Mouse (Mus musculus) liver, adult 2 months (tissue): ENCODE measurements around the gene Prdx2. TPM values are rescaled to one million over a fixed set of nuclear protein-coding genes. Genes with fewer than 3 reads are reported as not detected.

Experiments used
- DNase-seq: peaks from one replicate; pipeline ENCODE4 v3.0.0-alpha.2; 2011; ENCODE audit warnings: low read depth, low spot score; ENCODE audit errors: extremely low read depth
- H3K27ac ChIP-seq: fragments of 200-500 bp; replicated peaks from 2 replicates; pipeline ENCODE4 v1.5.1; 2012; ENCODE audit warnings: low read depth, mild to moderate bottlenecking, control low read depth, inconsistent platforms, low read length; ENCODE audit not compliant: insufficient read depth
- H3K27me3 ChIP-seq: fragments of 200-500 bp; 2 replicates; pipeline ENCODE4 v1.6.1; 2012; ENCODE audit warnings: mild to moderate bottlenecking, moderate library complexity, low read length, inconsistent platforms; ENCODE audit not compliant: control insufficient read depth, insufficient read depth
- H3K36me3 ChIP-seq: fragments of 200-500 bp; 2 replicates; pipeline ENCODE4 v1.6.1; 2012; ENCODE audit warnings: low read length, inconsistent platforms; ENCODE audit not compliant: control insufficient read depth, insufficient read depth
- H3K4me1 ChIP-seq: fragments of 200-500 bp; 2 replicates; pipeline ENCODE4 v1.6.1; 2011; ENCODE audit warnings: low read length; ENCODE audit not compliant: control insufficient read depth, insufficient read depth
- H3K4me3 ChIP-seq: fragments of 200-500 bp; 2 replicates; pipeline ENCODE4 v1.5.1; 2011; ENCODE audit warnings: low read depth, mild to moderate bottlenecking, control low read depth, low read length, moderate library complexity; ENCODE audit not compliant: insufficient read depth
- H3K79me2 ChIP-seq: fragments of 200-500 bp; 2 replicates; pipeline ENCODE4 v1.6.1; 2012; ENCODE audit warnings: inconsistent platforms, mild to moderate bottlenecking, low read length, moderate library complexity; ENCODE audit not compliant: control insufficient read depth, insufficient read depth
- H3K9ac ChIP-seq: fragments of 200-500 bp; 2 replicates; pipeline ENCODE4 v1.6.1; 2012; ENCODE audit warnings: low read depth, mild to moderate bottlenecking, control low read depth, inconsistent platforms, low read length
- CTCF ChIP-seq: fragments of 200-500 bp; IDR thresholded peaks from 2 replicates; pipeline ENCODE4 v1.5.1; 2011; ENCODE audit warnings: low read depth, low read length, control low read depth
- POLR2A ChIP-seq: fragments of 200-500 bp; IDR thresholded peaks from 2 replicates; pipeline ENCODE4 v1.6.1; 2011; ENCODE audit warnings: low read length, control low read depth; ENCODE audit not compliant: insufficient read depth; ENCODE audit errors: extremely low read depth
- WGBS: fragments of 180-500 bp; shearing (Covaris S2); methylation state at CpG from one replicate; pipeline ENCODE4 v1.1.7; 2018; 5-methylcytosine and 5-hydroxymethylcytosine counted together
- polyA plus RNA-seq: library from polyadenylated mRNA; depleted of rRNA; stranded (reverse); fragments of >200 nt; gene quantifications from 2 replicates; pipeline ENCODE4 v1.2.3, GENCODE M21; 2012
- total RNA-seq: library from RNA; depleted of rRNA; stranded (reverse); fragments of >200 nt; gene quantifications from 2 replicates; pipeline ENCODE4 v1.2.3, GENCODE M21; 2014

Gene Prdx2
- total and polyA plus RNA-seq, 2 experiments: 110 to 135 TPM

DNA sequence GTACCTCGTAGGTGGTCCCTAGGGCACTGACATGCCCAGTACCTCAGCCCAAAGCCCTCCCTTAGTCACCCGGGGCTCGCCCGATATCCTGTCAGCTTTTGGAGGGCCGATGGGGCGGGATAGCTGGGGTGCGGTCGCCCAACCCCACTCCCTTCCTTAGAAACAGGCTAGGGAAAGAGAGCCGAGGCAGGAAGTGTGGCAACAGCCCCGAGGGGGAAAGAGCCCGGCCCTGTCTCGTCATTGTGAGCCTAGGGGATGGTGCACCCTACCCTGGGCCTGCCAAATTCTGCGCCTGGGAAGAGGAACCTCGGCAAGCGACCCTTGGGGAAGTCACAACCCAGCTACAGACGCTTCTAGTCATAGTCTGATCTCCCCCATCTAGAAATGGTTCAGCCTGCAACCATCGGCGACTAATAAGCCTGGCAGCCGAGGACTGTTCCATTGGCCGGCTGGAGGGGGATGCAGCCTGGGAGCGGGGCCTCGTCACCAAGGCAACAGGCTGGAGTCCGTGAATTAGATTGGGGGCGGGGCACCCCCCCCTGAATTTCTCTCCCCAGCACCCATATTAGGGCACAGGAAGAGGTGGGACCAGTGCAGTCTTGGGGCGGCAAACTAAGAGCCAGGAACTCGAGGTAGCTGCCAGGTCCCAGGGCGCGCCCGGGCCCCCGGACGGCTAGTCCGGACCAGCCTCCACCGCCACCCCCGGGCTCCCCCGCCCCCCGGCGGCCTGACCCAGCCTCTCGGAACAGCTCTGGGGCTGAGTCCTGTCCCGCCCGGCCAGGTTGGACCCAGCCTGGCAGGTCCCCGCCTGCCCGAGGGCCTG, 10.4 kb downstream of the Prdx2 start:
- peak overlapping the region; percentile 59 for H3K4me3 ChIP-seq
- H3K27me3 ChIP-seq: no peaks in the 10 kb centered on the region
- DNase-seq: peak; percentile 92
- H3K36me3 ChIP-seq: no peaks in the 10 kb centered on the region
- TF ChIP-seq CTCF: no peak
- TF ChIP-seq POLR2A: 0 out of 2 replicates have a peak, but pooled peaks have one; percentile 28
- WGBS: 2% methylated on average over 39 of the region's 42 CpGs
- peaks cover 10% of the 10 kb centered on the region; the same call in 1 of the 2 replicates for H3K79me2 ChIP-seq
- H3K9ac ChIP-seq: peak overlapping the region; percentile 77
- peaks cover 20% of the 10 kb centered on the region for H3K4me1 ChIP-seq
- H3K27ac ChIP-seq: peak overlapping the region; percentile 99

DNA sequence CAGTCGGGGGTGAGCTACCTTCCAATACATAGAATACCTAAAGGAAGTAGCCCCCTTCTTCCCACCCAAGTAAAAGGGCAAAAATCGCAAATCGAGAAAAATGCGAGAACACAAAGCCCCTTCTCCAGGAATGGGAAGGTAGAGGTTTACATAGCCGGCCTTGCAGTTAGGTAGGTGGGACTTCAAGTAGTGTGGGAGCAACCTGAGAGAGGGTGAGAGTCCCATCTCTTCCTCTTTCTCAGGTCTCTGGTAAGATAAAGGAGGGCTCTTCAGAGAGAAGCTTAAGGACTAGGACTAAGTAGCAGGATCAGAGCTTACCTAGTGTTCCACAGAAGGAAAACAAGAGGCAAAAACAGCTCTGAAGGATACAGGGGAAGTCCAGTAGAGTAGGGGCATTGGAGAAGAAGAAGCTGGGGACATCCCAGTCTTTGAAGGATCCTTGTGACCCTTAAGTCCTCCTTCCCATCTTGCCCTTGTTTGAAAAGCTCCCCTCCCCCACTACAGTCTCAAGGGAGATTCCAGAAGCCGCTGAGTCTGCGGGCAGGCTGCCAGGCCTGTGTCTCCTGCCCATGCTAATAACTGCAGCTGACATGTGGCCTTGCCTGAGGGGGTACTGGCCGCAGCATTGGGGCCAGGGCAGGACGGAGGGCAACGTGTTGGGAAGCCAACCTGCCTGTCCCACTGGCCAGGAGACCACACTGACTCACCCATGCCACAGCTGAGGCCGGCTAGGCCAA, 11.4 kb downstream of the Prdx2 start:
- Histone ChIP-seq H3K4me3 (no peak overlapping the region), H3K9ac (peak overlapping the region; percentile 45), H3K27me3 (no peaks in the 10 kb centered on the region), H3K4me1 (peaks cover 14% of the 10 kb centered on the region), H3K27ac (peak overlapping the region; percentile 99), H3K36me3 (no peaks in the 10 kb centered on the region), H3K79me2 (peaks cover 10% of the 10 kb centered on the region; the same call in 1 of the 2 replicates)
- peak; percentile 55 for DNase-seq
- TF ChIP-seq POLR2A (no peak), CTCF (no peak)
- 18% methylated on average over 11 of the region's 11 CpGs for WGBS

DNA sequence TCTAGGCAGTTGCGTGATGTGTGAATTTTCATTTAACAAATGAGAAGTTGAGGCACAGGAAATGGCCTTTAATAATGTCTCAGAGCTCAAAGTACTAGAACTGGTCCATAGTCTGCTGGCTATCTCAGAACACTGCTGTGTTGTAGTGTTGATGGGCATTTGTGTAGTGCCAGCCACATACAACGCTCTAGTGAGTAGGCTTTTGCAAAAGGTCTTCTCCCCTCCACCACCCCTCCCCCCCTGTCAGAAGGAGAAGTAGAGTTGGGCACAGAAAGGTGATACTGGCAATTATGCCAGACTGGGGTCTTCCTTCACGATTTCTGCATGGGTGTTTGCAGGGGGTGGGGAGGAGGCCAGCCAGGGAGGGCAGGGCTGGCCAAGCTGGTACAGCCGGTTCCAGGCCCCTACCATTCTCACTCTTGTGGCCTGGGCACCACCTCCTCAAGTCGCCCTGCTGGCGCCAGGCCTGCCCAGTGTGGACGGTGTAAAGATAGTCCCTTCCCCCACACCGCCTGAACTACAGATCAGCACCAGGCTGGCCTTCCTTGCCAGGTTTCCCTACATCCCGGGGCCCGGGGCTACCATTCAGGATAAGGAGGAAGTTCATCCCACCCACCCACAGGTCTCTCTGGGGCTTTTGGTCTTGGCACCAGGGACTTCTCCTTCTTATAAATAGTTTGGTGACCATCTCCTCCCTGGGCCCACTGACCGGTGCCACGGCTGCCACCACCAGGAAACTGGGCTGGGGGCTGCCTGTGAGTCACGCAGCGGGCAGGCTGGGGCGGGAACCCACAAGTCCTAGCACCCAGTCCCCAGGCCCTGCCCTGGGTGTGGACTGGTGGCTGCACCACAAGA, 12.5 kb downstream of the Prdx2 start:
- peaks cover 18% of the 10 kb centered on the region for H3K4me1 ChIP-seq
- 84% methylated on average over 15 of the region's 15 CpGs for WGBS

DNA sequence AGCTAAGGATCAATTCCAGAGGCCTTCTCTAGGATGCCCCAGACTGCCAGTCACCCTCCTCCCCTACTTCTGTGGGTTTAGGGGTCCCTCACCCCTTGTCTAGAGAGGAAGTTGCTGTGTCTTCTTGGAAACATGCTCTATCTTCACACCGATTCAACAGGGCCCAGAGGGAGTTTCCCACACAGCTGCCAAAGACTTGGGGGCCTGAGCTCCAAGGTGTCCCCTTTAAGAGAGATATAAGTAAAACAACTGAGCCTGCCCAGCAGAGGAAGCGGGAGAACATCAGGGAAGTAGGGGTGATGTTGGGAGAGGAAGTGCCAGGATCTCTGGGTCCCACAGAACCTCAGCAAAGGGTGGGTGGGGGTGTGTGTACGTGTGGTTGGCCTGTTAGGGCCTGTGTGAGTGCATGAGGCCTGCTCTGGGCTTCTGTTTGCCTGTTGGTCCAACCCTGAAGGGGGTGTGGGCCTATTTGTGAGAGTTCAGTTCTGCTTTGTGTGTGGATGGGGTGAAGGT, 13.2 kb downstream of the Prdx2 start:
- Histone ChIP-seq H3K4me3 (no peak overlapping the region), H3K36me3 (no peaks in the 10 kb centered on the region), H3K9ac (no peak overlapping the region), H3K27ac (no peak overlapping the region), H3K79me2 (peaks cover 8% of the 10 kb centered on the region; the same call in 1 of the 2 replicates), H3K27me3 (no peaks in the 10 kb centered on the region), H3K4me1 (peaks cover 18% of the 10 kb centered on the region)
- 63% methylated on average over 3 of the region's 3 CpGs for WGBS
- TF ChIP-seq CTCF: no peak
- TF ChIP-seq POLR2A: no peak
- DNase-seq: no peak

More for the DNA sequence above, 12.5 kb downstream of the Prdx2 start:
- no peak overlapping the region for H3K4me3 ChIP-seq
- peaks cover 10% of the 10 kb centered on the region; the same call in 1 of the 2 replicates for H3K79me2 ChIP-seq
- TF ChIP-seq POLR2A: no peak
- DNase-seq: no peak
- no peak overlapping the region for H3K27ac ChIP-seq
- no peak overlapping the region for H3K9ac ChIP-seq
- no peaks in the 10 kb centered on the region for H3K27me3 ChIP-seq
- H3K36me3 ChIP-seq: no peaks in the 10 kb centered on the region

- H3K79me2 ChIP-seq: no peaks in the 10 kb centered on the region
- H3K27me3 ChIP-seq: no peaks in the 10 kb centered on the region
- no peaks in the 10 kb centered on the region for H3K36me3 ChIP-seq
- no peak overlapping the region; the same call in 1 of the 2 replicates for H3K4me3 ChIP-seq
- H3K9ac ChIP-seq: no peak overlapping the region
- H3K27ac ChIP-seq: peak overlapping the region; percentile 69
- 1% methylated on average over 16 of the region's 16 CpGs for WGBS
- DNase-seq: peak; percentile 47
- TF ChIP-seq CTCF: no peak
- no peak for TF ChIP-seq POLR2A
- peaks cover 22% of the 10 kb centered on the region for H3K4me1 ChIP-seq
These were observed 15.1 kb downstream of the Prdx2 start for GRCm38 (mm10) chr8:84984294-84985048.
